Mouse (Mus musculus): ENCODE results near the gene Cwc22. TPM values are rescaled to one million over a fixed set of nuclear protein-coding genes. Genes with fewer than 3 reads are reported as not detected.
"Not testable (repeated sequence)": the region's sequence is repeated elsewhere in the genome, so short reads cannot be mapped to it uniquely, and the experiment has no call there.

Cwc22 gene
- polyA plus RNA-seq, 1 experiment from 2014 or later: 28.8 TPM

- Histone ChIP-seq H3K4me3 (no peak overlapping the region), H3K9me3 (no peaks in the 10 kb centered on the region), H3K4me1 (replicated peaks) (no peaks in the 10 kb centered on the region), H3K27ac (no peak overlapping the region), H3K27me3 (ENCODE audit: insufficient read depth, poor library complexity, severe bottlenecking) (no peaks in the 10 kb centered on the region), H3K36me3 (peaks cover 94% of the 10 kb centered on the region)
- no peak for DNase-seq (ENCODE audit: low spot score)
- 96% methylated on average over 2 of the region's 2 CpGs for WGBS
Measured at GRCm38 (mm10) chr2:77898436-77898835, 47.7 kb downstream of the Cwc22 start.

GRCm38 (mm10) chr2:77897988-77898387 is 48.2 kb downstream of the Cwc22 start:
- H3K9me3 ChIP-seq: no peaks in the 10 kb centered on the region
- no peak overlapping the region for H3K27ac ChIP-seq
- peaks cover 94% of the 10 kb centered on the region for H3K36me3 ChIP-seq
- H3K27me3 ChIP-seq (ENCODE audit: insufficient read depth, poor library complexity, severe bottlenecking): no peaks in the 10 kb centered on the region
- 91% methylated on average over 5 of the region's 5 CpGs for WGBS
- DNase-seq (ENCODE audit: low spot score): no peak
- no peak overlapping the region for H3K4me3 ChIP-seq
- H3K4me1 ChIP-seq (replicated peaks): no peaks in the 10 kb centered on the region

GRCm38 (mm10) chr2:77897558-77897899 is 48.6 kb downstream of the Cwc22 start:
- H3K27me3 ChIP-seq (ENCODE audit: insufficient read depth, poor library complexity, severe bottlenecking): no peaks in the 10 kb centered on the region

GRCm38 (mm10) chr2:77896843-77897557 is 49.2 kb downstream of the Cwc22 start:
- H3K27me3 ChIP-seq (ENCODE audit: insufficient read depth, poor library complexity, severe bottlenecking): no peaks in the 10 kb centered on the region
- no peak for DNase-seq (ENCODE audit: low spot score)
- no peaks in the 10 kb centered on the region for H3K9me3 ChIP-seq
- 95% methylated on average over 12 of the region's 12 CpGs for WGBS
- no peak overlapping the region for H3K27ac ChIP-seq
- no peaks in the 10 kb centered on the region for H3K4me1 ChIP-seq (replicated peaks)
- H3K4me3 ChIP-seq: no peak overlapping the region
- H3K36me3 ChIP-seq: peaks cover 93% of the 10 kb centered on the region

More at GRCm38 (mm10) chr2:77897558-77897899, 48.6 kb downstream of the Cwc22 start:
- DNase-seq (ENCODE audit: low spot score): no peak
- 85% methylated on average over 3 of the region's 3 CpGs for WGBS
- H3K9me3 ChIP-seq: no peaks in the 10 kb centered on the region
- no peaks in the 10 kb centered on the region for H3K4me1 ChIP-seq (replicated peaks)
- no peak overlapping the region for H3K27ac ChIP-seq
- peaks cover 94% of the 10 kb centered on the region for H3K36me3 ChIP-seq
- no peak overlapping the region for H3K4me3 ChIP-seq

GRCm38 (mm10) chr2:77895906-77896570 is 50.1 kb downstream of the Cwc22 start:
- H3K4me3 ChIP-seq; DNase-seq (ENCODE audit: low spot score); H3K4me1 ChIP-seq (replicated peaks); H3K27ac ChIP-seq; H3K9me3 ChIP-seq; H3K27me3 ChIP-seq (ENCODE audit: insufficient read depth, poor library complexity, severe bottlenecking): not testable (repeated sequence)
- H3K36me3 ChIP-seq: peaks cover 85% of the 10 kb centered on the region
- 93% methylated on average over 16 of the region's 16 CpGs for WGBS

GRCm38 (mm10) chr2:77894896-77895295 is 51.3 kb downstream of the Cwc22 start:
- Histone ChIP-seq H3K27ac (no peak overlapping the region), H3K9me3 (no peaks in the 10 kb centered on the region), H3K4me1 (replicated peaks) (no peaks in the 10 kb centered on the region), H3K4me3 (no peak overlapping the region), H3K27me3 (ENCODE audit: insufficient read depth, poor library complexity, severe bottlenecking) (no peaks in the 10 kb centered on the region), H3K36me3 (peaks cover 76% of the 10 kb centered on the region)
- WGBS: 95% methylated on average over 8 of the region's 8 CpGs
- DNase-seq (ENCODE audit: low spot score): no peak

GRCm38 (mm10) chr2:77893505-77893904 is 52.7 kb downstream of the Cwc22 start:
- Histone ChIP-seq H3K27me3 (ENCODE audit: insufficient read depth, poor library complexity, severe bottlenecking) (no peaks in the 10 kb centered on the region), H3K4me3 (no peak overlapping the region), H3K36me3 (peaks cover 62% of the 10 kb centered on the region), H3K27ac (no peak overlapping the region), H3K9me3 (no peaks in the 10 kb centered on the region), H3K4me1 (replicated peaks) (no peaks in the 10 kb centered on the region)
- 95% methylated on average over 8 of the region's 8 CpGs for WGBS
- DNase-seq (ENCODE audit: low spot score): no peak

GRCm38 (mm10) chr2:77892573-77892972 is 53.6 kb downstream of the Cwc22 start:
- H3K9me3 ChIP-seq: no peaks in the 10 kb centered on the region
- no peaks in the 10 kb centered on the region for H3K27me3 ChIP-seq (ENCODE audit: insufficient read depth, poor library complexity, severe bottlenecking)
- no peak overlapping the region for H3K4me3 ChIP-seq
- no peaks in the 10 kb centered on the region for H3K4me1 ChIP-seq (replicated peaks)
- H3K36me3 ChIP-seq: peaks cover 52% of the 10 kb centered on the region
- no peak for DNase-seq (ENCODE audit: low spot score)
- no peak overlapping the region for H3K27ac ChIP-seq
- 92% methylated on average over 4 of the region's 4 CpGs for WGBS

- H3K36me3 ChIP-seq: peaks cover 37% of the 10 kb centered on the region
- no peaks in the 10 kb centered on the region for H3K27me3 ChIP-seq (ENCODE audit: insufficient read depth, poor library complexity, severe bottlenecking)
- H3K4me3 ChIP-seq: no peak overlapping the region
- no peaks in the 10 kb centered on the region for H3K9me3 ChIP-seq
- no peak for DNase-seq (ENCODE audit: low spot score)
- no peak overlapping the region for H3K27ac ChIP-seq
- H3K4me1 ChIP-seq (replicated peaks): no peaks in the 10 kb centered on the region
- 91% methylated on average over 5 of the region's 5 CpGs for WGBS
Measured at GRCm38 (mm10) chr2:77890836-77891438, 55.2 kb downstream of the Cwc22 start.

- Histone ChIP-seq H3K4me1 (replicated peaks) (no peaks in the 10 kb centered on the region), H3K36me3 (peaks cover 29% of the 10 kb centered on the region), H3K4me3 (no peak overlapping the region), H3K27ac (no peak overlapping the region), H3K9me3 (no peaks in the 10 kb centered on the region), H3K27me3 (ENCODE audit: insufficient read depth, poor library complexity, severe bottlenecking) (no peaks in the 10 kb centered on the region)
- DNase-seq (ENCODE audit: low spot score): no peak
- WGBS: 92% methylated on average over 6 of the region's 6 CpGs
Measured at GRCm38 (mm10) chr2:77889949-77890348, 56.2 kb downstream of the Cwc22 start.

- Histone ChIP-seq H3K27me3 (ENCODE audit: insufficient read depth, poor library complexity, severe bottlenecking) (no peaks in the 10 kb centered on the region), H3K4me3 (no peak overlapping the region), H3K9me3 (no peaks in the 10 kb centered on the region), H3K36me3 (peaks cover 24% of the 10 kb centered on the region), H3K27ac (no peak overlapping the region), H3K4me1 (replicated peaks) (no peaks in the 10 kb centered on the region)
- WGBS: 93% methylated on average over 5 of the region's 5 CpGs
- no peak for DNase-seq (ENCODE audit: low spot score)
Measured at GRCm38 (mm10) chr2:77889401-77889800, 56.8 kb downstream of the Cwc22 start.

- 90% methylated on average over 2 of the region's 2 CpGs for WGBS
- DNase-seq (ENCODE audit: low spot score): no peak
- Histone ChIP-seq H3K36me3 (peaks cover 18% of the 10 kb centered on the region), H3K4me1 (replicated peaks) (no peaks in the 10 kb centered on the region), H3K27ac (no peak overlapping the region), H3K4me3 (no peak overlapping the region), H3K9me3 (no peaks in the 10 kb centered on the region), H3K27me3 (ENCODE audit: insufficient read depth, poor library complexity, severe bottlenecking) (no peaks in the 10 kb centered on the region)
Measured at GRCm38 (mm10) chr2:77888826-77889225, 57.3 kb downstream of the Cwc22 start.

- Histone ChIP-seq H3K4me3 (no peak overlapping the region), H3K27me3 (ENCODE audit: insufficient read depth, poor library complexity, severe bottlenecking) (no peaks in the 10 kb centered on the region), H3K4me1 (replicated peaks) (no peaks in the 10 kb centered on the region), H3K36me3 (peaks cover 10% of the 10 kb centered on the region), H3K9me3 (no peaks in the 10 kb centered on the region), H3K27ac (no peak overlapping the region)
- 92% methylated on average over 6 of the region's 6 CpGs for WGBS
- DNase-seq (ENCODE audit: low spot score): no peak
Measured at GRCm38 (mm10) chr2:77888056-77888455, 58.1 kb downstream of the Cwc22 start.
